Mouse (Mus musculus) myocyte (in vitro differentiated cells): ENCODE measurements around the gene 9530053A07Rik.

Experiments used
- CEBPB ChIP-seq: IDR thresholded peaks from 2 replicates; pipeline ENCODE4 v1.6.1; 2011; ENCODE audit warnings: mild to moderate bottlenecking, moderate library complexity; ENCODE audit not compliant: poor library complexity, insufficient read depth, severe bottlenecking
- E2F4 ChIP-seq: IDR thresholded peaks from one replicate; pipeline ENCODE4 v1.6.1; 2011; ENCODE audit warnings: mild to moderate bottlenecking, control low read depth, moderate library complexity; ENCODE audit not compliant: insufficient read depth
- MAX ChIP-seq: IDR thresholded peaks from one replicate; pipeline ENCODE4 v1.6.1; 2011; ENCODE audit warnings: low read depth, mild to moderate bottlenecking, control low read depth
- MYOG ChIP-seq, 3 experiments: IDR thresholded peaks; one replicate each; pipeline ENCODE4 v1.6.1; 2011; ENCODE audit warnings: control low read depth in 2 of 3, low read depth in 2 of 3, mild to moderate bottlenecking in 2 of 3; ENCODE audit not compliant: insufficient read length in 2 of 3, control insufficient read depth in 1 of 3, insufficient read depth in 1 of 3
- POLR2A ChIP-seq: IDR thresholded peaks from one replicate; pipeline ENCODE4 v1.6.1; 2011; ENCODE audit warnings: low read depth, mild to moderate bottlenecking, control low read depth, moderate library complexity; ENCODE audit not compliant: insufficient read length
- POLR2AphosphoS2 ChIP-seq: IDR thresholded peaks from one replicate; pipeline ENCODE4 v1.6.1; 2011; ENCODE audit warnings: low read depth, control low read depth; ENCODE audit not compliant: insufficient read length
- TCF12 ChIP-seq: IDR thresholded peaks from one replicate; pipeline ENCODE4 v1.6.1; 2011; ENCODE audit warnings: mild to moderate bottlenecking, control low read depth; ENCODE audit not compliant: poor library complexity, insufficient read depth, severe bottlenecking
- TCF3 ChIP-seq: IDR thresholded peaks from one replicate; pipeline ENCODE4 v1.6.1; 2011; ENCODE audit warnings: low read depth, control low read depth; ENCODE audit not compliant: insufficient read length
- USF1 ChIP-seq: IDR thresholded peaks from one replicate; pipeline ENCODE4 v1.6.1; 2011; ENCODE audit warnings: low read depth, mild to moderate bottlenecking, control low read depth, moderate library complexity

DNA sequence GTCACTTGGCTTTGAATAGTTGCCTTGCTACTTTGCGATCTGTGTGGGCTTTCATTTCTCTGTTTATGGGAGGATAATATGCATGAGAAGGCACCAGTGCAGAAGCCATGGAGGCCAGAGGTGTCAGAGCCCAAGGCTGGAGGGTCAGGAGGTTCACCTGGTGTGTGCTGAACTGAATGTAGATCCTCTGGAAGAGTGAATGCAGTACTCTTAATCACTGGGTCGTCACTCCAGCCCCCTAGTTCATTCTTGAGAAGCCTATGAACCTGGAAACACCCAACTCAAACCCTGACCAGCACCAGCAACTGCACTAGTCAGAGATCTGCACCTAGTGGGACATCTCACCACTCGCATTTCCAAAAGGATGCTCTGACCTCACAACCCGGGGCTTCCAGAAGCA lies 69.8 kb downstream of the 9530053A07Rik start:
- TF ChIP-seq E2F4 (no peak), TCF12 (no peak), TCF3 (no peak), POLR2A (no peak), CEBPB (no peak), MYOG (IDR thresholded peaks at IDR 0.05; ENCODE audit: control insufficient read depth in 1 of 3, insufficient read depth in 1 of 3, insufficient read length in 2 of 3, low read depth in 2 of 3) (no peak), POLR2AphosphoS2 (no peak), MAX (no peak), USF1 (no peak)
